Mouse (Mus musculus): ENCODE results near the gene Wbp4.
A peak's percentile ranks its signal among the peaks of the same experiment; 100 is the strongest.
"Not testable (repeated sequence)": the region's sequence is repeated elsewhere in the genome, so short reads cannot be mapped to it uniquely, and the experiment has no call there.

Gene Wbp4

GRCm38 (mm10) chr14:79452591-79452934 lies 28.8 kb downstream of the Wbp4 start:
- DNase-seq (ENCODE audit: low spot score in 2 of 2): not testable (repeated sequence)

- peak; percentile 79 to 83 for DNase-seq (ENCODE audit: low spot score in 2 of 2)
Observed at GRCm38 (mm10) chr14:79451681-79452590, 29.4 kb downstream of the Wbp4 start, which contains the start of gene Kbtbd6. TSS of gene Kbtbd6 (plus strand) at chr14:79451835.

- DNase-seq (ENCODE audit: low spot score in 2 of 2): no peak
Observed at GRCm38 (mm10) chr14:79445055-79445620, 36.2 kb downstream of the Wbp4 start.

DNA sequence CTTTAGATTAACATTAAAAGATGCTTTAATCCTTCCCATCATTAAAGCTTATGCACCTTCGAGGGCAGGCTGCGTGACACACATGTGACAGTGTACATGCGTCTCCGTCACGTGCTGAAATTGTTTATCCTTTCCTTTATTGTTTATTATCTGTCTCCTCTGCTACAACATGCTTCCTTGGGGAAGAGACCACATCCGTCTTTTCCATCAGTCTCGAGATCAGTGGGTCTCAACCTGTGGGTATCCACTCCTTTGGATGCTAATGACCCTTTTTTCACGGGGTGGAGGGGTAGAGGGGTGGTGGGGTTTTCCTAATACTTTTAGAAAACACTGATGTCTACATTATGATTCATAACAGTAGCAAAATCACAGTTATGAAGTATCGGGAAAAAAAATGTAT lies 36.7 kb downstream of the Wbp4 start:
- no peak for DNase-seq (ENCODE audit: low spot score in 2 of 2)

DNA sequence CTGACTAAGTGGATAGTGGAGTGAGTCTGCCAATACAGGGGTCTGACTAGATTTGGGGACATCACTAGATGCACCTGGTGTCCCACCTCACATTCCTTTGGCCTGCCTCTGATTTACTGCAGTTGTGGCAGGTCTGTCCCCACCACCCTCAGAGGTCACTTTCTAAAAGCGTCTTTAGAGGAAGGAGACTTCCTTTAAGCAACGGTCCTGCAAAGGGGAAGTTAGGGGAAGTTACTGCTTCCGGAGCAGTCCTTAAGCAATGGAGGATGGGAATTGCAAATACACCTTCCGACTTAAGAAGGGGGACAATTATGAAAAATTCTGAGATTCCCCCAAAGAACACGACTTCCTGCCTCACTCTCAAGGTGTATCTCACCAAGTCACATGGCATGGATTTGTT lies 39.9 kb downstream of the Wbp4 start:
- no peak for DNase-seq (ENCODE audit: low spot score in 2 of 2)

DNA sequence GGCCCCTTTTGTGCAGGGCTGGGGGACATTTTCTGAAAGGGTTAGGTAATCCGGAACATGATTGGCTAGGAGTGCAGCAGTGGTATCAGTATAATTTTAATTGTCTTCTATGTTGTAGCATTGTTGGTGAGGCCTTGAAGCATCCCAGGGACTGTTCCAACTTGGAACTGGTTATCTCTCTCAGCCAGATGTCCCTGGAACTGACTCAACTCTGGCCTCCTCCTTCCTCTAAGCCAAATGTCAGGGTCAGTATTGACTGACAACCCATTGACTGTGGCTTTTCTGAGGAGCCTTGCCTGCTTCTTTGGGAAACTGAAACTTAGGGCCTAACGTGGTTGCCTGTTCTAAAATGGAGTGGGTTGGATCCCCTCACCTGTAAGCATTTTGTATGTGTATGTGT lies 40.7 kb downstream of the Wbp4 start:
- no peak for DNase-seq (ENCODE audit: low spot score in 2 of 2)

GRCm38 (mm10) chr14:79434068-79434467 lies 47.3 kb downstream of the Wbp4 start:
- no peak for DNase-seq (ENCODE audit: low spot score in 2 of 2)

GRCm38 (mm10) chr14:79426730-79427365 lies 54.5 kb downstream of the Wbp4 start:
- not testable (repeated sequence) for DNase-seq (ENCODE audit: low spot score in 2 of 2)

- DNase-seq (ENCODE audit: low spot score in 2 of 2): peak; percentile 97 to 98
Observed at GRCm38 (mm10) chr14:79425979-79426729, 55.2 kb downstream of the Wbp4 start, which contains the start of gene Kbtbd7. TSS of gene Kbtbd7 (plus strand) at chr14:79426511.

DNA sequence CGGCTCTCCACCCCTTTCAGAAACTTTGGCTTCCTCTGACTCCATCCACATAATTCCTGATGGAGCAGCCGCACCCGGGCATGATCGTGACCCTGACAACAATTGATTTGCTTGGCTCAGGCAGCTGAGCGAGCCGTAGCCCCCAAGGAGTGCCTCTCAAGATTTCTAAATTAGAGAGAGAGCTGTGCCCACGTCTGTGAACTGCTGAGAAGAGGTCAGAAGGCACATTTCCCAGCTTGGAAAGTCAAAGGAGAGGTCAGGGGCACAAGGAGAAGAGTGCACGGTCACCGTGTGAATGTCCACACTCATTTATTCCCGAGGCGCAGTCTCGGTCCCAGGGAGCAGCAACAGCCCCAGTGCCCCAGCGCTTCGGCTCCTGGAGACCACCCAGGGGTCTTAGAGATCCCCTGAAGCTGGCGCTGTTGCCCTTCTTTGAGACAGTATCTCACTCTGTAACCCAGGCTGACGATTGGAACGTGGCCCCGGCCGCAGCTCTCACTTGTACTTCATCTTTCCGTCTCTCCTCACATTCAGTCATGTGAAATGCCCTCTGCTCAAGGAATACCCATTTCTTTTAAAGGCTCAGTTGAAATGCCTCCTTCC lies 61.1 kb downstream of the Wbp4 start:
- no peak for DNase-seq (ENCODE audit: low spot score in 2 of 2)

DNA sequence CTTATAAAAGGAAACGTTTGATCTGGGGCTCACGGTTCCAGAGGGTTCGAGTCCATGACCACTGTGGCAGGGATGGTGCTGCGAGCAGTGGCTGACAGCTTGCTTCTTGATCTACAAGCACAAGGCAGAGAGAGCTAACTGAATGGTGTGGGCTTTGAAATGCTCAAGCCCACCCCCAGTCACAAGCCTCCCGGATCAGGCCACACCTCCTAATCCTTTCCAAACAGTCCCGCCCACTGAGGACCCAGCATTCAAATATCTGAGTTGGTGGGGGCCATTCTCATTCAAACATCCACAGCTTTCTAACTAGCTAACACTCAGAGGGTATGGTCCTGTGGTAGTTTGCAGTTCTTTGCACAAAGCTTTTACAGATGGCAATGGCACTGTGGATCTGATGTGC lies 68.2 kb downstream of the Wbp4 start:
- no peak for DNase-seq (ENCODE audit: low spot score in 2 of 2)

DNA sequence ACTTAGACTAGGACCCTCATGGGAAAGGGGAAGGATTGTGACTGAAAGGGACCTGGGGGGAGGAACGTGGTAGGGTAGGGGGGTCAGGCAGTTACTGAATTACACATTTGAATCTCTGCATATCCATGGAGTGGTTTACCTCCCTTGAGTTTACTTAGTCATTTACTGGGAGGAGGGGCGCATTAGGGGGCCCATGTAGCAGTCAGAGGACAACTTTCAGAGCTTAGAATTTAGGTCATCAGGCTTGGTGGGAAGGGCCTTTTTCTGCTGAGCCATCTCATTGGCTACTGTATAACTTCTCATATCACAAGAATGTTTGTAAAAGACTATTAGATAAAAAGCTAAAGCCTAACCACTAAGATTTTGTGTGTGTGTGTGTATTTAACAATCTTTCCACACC lies 70.7 kb downstream of the Wbp4 start:
- no peak for DNase-seq (ENCODE audit: low spot score in 2 of 2)
